Mouse (Mus musculus) brain, embryonic 14.5 days (tissue): ENCODE results near the gene Fam171a2. TPM values are rescaled to one million over a fixed set of nuclear protein-coding genes. Genes with fewer than 3 reads are reported as not detected.

Experiments
- DNase-seq: peaks from one replicate; pipeline ENCODE4 v3.0.0-alpha.2; 2011; ENCODE audit warnings: low read depth
- CTCF ChIP-seq: fragments of 200-500 bp; IDR thresholded peaks from 2 replicates; pipeline ENCODE4 v1.5.1; 2012; ENCODE audit warnings: inconsistent platforms, mild to moderate bottlenecking, moderate library complexity, borderline replicate concordance; ENCODE audit not compliant: insufficient read depth, insufficient read length; ENCODE audit errors: extremely low read depth
- POLR2A ChIP-seq: fragments of 200-500 bp; IDR thresholded peaks from 2 replicates; pipeline ENCODE4 v1.6.1; 2012; ENCODE audit warnings: mild to moderate bottlenecking, inconsistent platforms, borderline replicate concordance; ENCODE audit not compliant: poor library complexity, insufficient read depth, insufficient read length, severe bottlenecking; ENCODE audit errors: extremely low read depth
- polyA plus RNA-seq: library from polyadenylated mRNA; depleted of rRNA; stranded (reverse); fragments of >200 nt; gene quantifications from 2 replicates; pipeline ENCODE4 v1.2.3, GENCODE M21; 2012

Fam171a2 gene
- polyA plus RNA-seq, 1 experiment = 276 TPM

DNA sequence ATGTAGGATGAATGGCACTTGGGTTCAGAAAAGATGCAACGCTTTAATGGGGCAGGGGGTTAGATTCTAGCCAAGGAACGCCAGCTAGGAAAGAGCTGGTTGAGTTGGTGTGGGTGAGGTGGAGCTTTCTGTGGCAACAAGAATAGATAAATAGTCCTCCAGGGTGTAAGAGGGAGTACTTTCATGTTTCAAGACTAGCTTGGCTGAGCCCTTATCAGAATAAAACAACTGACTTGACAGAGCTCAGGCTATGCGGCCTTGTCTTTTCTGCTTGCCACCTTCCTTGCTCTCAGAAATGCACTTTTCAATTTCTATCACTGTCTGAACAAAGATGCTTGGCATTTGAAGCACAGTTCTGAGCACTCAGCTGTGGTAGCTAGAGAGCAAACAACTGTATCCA lies 27.5 kb upstream of the Fam171a2 start:
- TF ChIP-seq CTCF (no peak), POLR2A (no peak)
- no peak for DNase-seq

DNA sequence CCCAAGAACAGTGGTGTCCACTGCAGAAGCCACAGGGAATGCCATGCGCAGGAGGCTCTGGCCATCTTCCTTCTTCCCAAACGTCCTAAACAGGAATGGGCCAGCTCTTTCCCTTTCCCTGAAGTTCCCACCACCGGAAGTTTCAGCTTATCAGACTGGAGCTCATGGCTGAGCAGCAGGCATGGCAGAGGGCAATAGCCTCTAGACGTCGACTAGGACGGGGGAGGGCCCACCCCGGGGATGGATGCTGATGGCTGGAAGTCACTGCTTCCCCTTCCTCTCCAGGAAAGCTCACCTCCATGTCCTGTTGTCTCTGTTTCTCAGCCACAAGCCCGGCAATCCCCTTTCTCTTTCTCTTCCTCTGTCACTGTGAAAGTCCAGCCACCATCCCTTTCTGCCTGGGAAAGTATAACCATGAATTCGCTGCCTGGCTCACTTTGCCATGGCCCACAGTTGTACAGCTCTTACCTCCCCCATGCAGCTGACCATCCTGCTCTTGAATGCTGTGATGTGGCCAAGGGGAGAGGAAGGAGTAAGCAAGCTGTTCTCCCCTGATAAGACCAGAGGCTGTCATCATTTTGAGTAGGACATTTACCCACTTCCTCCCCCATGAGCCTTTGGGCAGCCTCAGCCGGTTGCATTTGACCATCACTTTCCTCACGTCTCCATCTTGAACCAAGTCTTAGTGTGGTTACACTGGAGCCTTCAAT lies 22.3 kb upstream of the Fam171a2 start, which contains the start of gene Itga2b:
TSS of gene Itga2b (minus strand) at position 475 of the 710 bp plus-strand sequence.
- DNase-seq = no peak
- TF ChIP-seq CTCF (no peak), POLR2A (no peak)

DNA sequence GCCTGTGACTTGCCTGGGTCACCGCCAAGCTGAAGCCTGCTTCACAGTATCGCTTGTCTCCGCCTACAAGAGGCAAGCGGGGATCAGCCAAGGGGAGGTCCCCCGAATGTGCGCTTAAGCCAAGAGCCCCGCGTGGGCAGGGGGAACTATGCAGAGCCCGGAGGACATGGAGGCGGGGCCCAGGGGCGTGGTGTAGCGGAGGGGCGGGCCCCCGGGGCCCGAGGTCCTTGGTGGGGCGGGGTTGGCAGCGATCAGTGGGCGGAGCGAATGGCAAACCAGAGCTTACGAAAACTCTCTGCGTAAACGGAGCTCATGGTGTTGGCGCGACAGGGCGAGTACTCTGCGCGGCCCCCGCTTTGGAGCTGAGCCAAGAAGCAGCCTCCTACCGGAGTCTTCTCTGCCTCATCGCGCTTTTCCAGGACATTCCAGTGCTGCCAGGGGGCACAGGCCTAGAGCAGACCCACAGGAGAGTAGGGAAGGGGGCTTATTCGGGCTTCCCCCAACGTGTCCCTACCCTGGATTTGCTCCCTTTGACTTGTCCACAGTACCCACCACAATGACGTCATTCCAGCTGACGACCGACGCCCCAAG lies 19.7 kb upstream of the Fam171a2 start:
- no peak for TF ChIP-seq POLR2A
- TF ChIP-seq CTCF = no peak
- peak; percentile 97 for DNase-seq

DNA sequence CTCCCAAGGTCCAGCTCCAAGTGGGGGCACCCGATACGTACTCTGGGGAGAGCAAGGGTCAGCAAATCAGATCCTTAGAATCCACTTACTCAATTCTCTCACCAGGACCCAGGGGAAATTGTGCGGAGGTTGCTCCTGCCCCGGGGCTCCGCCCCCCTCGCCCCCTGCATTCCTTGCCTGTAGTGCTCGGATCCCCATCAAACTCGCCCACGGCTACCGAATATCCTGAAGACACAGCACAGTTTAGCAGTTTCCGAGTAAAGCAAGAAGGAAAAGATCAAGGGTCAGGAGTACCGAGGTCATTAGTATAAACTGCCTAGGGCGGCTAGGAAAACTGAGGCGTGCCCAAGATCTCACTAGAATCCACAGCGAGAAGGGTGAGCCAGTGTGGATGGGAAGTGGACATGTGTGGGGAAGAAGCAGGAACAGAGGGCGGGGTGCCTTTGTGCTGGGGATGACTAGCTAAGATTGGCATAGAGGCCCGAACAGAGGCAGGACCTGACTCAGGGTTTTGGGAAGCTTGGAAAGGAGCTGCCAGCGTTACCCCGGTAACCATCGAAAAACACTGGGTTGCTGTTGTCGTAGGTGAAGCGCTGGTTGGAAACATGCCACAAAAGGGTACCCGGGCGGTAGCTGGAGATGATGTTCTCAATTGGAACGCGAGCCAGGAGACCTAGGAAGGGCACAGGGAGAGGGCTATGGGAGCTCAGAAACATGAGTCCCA lies 18.4 kb upstream of the Fam171a2 start:
- no peak for TF ChIP-seq CTCF
- TF ChIP-seq POLR2A = no peak

DNA sequence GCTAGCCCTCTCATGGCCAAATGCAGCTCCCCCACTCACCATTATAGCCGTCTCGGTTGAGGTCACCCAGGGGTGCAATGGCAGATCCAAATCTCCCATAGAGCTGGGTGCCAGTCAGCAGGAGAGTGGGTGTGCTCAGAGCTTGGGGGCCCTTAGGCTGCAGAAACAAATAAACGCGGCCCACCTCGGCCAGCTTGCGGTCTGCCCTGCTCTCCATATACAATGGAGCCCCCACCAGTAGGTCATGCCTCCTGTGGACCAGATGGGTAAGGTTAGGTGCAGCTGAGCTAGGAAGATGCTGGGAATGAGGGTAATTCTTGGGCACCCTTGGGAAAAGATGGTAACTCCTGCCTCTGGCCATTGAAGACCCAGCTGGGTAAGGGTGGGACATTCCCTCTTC lies 17.4 kb upstream of the Fam171a2 start:
- TF ChIP-seq CTCF (no peak), POLR2A (no peak)
- DNase-seq = no peak

More for the DNA sequence above, 18.4 kb upstream of the Fam171a2 start:
- peak; percentile 93 for DNase-seq

DNA sequence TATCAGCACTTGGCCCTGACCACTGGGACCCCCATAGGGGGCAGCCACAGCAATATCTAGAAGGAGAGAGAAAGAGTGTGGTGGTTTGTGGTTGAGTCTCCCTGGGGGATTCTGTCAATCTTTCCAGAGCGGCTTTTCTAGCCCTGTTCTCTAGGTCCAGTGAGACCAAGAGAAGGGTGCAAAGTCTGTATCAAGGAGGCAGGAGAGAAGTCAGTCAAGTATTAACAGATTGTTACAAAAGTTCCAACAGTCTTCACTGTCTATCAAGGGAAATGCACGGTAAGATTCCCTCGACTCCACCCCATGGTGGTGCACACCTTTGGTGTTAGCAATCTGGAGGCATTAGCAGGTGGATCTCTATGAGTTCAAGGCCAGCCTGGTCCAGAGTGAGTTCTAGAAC lies 14.3 kb upstream of the Fam171a2 start:
- no peak for DNase-seq
- TF ChIP-seq CTCF (no peak), POLR2A (no peak)

DNA sequence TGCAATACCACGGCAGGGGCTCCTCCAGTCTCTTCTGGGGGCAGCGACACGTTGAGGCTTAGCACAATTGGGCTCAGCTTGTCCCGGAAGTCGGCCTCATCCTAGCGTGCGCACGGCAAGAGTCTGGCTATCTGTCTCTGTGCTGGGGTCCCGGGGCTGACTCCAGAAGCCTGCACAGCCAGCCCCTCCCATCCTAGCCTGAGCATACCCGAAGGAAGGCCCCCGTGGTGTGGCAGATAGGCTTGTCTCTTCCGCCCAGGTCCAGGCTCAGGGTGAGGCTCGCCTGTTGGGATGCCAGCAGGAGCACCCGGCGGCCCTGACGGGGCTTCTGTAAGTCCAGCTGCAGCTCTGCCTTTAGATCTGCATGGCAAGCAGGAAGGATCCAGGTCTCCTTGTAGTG lies 13.1 kb upstream of the Fam171a2 start:
- no peak for DNase-seq
- TF ChIP-seq CTCF (no peak), POLR2A (no peak)

DNA sequence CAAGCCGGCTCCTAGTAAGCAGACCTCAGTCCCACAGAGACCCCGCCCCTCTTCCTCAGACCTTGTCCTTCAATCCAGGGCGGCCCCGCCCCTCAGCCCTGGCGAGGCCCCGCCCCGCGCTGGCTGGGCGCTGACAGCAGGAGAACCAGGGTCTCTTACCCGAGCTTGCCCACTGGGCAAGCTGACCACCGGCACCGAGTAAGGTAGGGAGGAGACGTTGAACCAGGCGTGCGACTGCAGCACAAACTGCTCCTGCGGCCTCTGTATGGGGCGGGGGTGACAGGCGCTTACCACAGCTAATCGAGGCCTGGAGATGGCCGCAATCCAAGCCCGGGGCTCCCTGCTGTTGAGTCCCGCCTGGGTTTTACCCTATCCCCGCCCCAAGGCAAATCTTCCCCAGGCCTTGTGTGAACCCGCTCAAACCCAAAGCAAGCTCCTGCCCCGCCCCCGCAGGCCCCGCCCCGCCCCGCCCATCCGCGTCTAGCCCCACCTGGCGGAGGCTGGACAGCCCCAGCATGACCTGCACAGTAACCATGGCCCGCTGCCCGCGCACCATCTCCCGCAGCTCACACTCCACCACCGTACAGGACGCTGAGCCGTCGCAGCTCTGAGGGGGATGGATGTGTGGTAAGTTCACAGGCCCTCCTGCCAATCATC lies 8.4 kb upstream of the Fam171a2 start:
- peak; percentile 20; the same call in 1 of the 2 replicates for TF ChIP-seq CTCF
- TF ChIP-seq POLR2A = 0 out of 2 replicates have a peak, but pooled peaks have one; percentile 21
- peak; percentile 91 for DNase-seq

DNA sequence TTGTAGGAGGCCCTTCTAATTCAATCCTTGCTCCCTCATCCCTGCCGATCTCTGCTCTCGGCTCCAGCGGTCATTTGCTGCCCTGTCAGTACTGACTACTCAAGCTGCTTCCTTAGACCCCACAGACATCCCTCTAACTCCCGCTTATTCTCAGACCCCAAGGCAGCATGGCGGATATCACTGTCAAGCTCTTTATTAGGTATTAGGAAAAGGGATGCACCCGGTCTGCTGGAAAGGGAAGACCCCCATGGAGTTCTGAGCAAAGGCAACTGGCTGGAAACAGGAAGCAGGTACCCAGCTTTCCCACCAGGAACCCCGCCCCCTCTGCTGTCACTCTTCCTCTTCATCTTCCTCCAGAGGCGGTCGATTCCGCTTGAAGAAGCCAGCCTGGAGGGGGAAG lies 5.6 kb upstream of the Fam171a2 start:
- TF ChIP-seq CTCF (no peak), POLR2A (no peak)
- DNase-seq = no peak

DNA sequence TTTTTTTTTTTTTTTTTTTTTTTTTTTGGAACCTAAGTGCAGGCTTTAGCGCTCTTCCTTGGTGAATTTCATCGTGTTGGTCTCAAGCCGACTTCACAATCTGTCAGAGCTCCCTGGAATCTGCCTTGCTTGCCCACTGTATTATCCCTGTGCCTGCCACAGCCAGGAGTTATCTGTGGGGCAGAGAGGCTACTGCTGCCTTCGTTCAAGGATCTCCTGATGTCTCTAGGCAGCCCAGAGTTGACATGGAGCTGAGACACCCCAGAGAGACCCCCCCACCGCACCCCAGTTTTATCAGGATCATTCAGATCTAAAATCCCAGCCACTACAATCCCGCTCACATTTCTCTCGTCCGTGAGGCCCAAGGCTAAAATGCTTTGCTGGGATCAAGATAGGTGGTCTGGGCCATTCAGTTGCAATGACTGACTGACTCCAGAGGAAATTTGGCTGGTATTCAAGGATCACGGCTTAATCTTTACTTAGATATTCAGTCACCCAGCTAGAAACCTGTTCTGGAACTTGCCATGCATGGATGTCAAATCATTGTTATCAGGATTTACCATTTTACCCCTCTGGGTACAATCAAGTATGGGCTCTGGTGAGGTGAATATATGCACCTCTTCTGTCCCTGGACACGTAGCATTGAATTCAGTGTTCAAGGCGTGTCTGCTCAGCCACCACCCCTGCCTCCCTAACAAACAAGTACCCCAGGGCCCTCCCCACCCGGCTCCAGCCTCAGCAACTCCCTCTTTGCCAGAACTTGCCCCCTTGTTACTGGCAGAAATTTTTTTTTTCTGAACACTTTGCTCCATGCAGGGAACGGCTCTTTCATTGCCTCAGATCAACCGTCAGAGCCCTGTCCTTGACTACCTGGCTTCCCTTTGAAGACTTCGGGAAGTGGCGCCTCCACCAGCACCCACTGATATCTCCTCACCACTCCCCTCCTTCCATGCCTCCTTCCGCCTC lies 1.8 kb upstream of the Fam171a2 start:
- TF ChIP-seq POLR2A = no peak
- no peak for TF ChIP-seq CTCF
- no peak for DNase-seq

DNA sequence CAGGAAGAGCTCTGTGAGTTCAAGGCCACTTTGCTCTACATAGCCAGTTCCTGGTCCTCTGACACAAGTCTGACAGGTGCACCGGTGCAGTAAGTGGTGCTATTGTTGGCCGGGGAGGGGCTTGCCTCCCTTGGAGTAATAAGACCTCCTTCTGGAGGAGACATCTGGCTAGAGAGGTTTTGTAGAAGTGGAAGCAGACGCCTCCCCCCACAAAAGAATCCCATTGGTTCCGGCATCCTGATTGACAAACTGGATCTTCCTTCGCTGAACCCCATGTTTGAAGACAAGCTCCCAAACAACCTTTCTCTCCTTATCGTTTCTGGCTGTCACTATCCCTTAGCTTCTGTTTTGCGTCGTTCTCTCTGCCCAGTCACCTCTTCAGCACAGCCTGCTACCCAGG lies 845 bp upstream of the Fam171a2 start:
- no peak for TF ChIP-seq CTCF
- peak; percentile 45 for DNase-seq
